Mouse (Mus musculus) kidney, adult 2 months (tissue): Measurements from ENCODE around the gene Gpr173. TPM values are rescaled to one million over a fixed set of nuclear protein-coding genes. Genes with fewer than 3 reads are reported as not detected.

Source experiments
- DNase-seq: peaks from one replicate; pipeline ENCODE4 v3.0.0; 2021
- H3K27ac ChIP-seq: fragments of 200-500 bp; 2 replicates; pipeline ENCODE4 v1.5.1; 2012; ENCODE audit warnings: low read depth, low read length, control low read depth, inconsistent platforms; ENCODE audit not compliant: insufficient read depth
- H3K27me3 ChIP-seq: fragments of 200-500 bp; replicated peaks from 2 replicates; pipeline ENCODE4 v1.6.1; 2012; ENCODE audit warnings: mild to moderate bottlenecking, moderate library complexity, low read length, inconsistent platforms; ENCODE audit not compliant: control insufficient read depth, insufficient read depth
- H3K36me3 ChIP-seq: fragments of 200-500 bp; 2 replicates; pipeline ENCODE4 v1.6.1; 2012; ENCODE audit warnings: mild to moderate bottlenecking, moderate library complexity, low read length, inconsistent platforms; ENCODE audit not compliant: control insufficient read depth, insufficient read depth
- H3K4me1 ChIP-seq: fragments of 200-500 bp; 2 replicates; pipeline ENCODE4 v1.6.1; 2011; ENCODE audit warnings: low read length; ENCODE audit not compliant: control insufficient read depth, insufficient read depth
- H3K4me3 ChIP-seq: fragments of 200-500 bp; 2 replicates; pipeline ENCODE4 v1.5.1; 2011; ENCODE audit warnings: mild to moderate bottlenecking, low read depth, low read length, control low read depth; ENCODE audit not compliant: insufficient read depth
- CTCF ChIP-seq: fragments of 200-500 bp; conservative IDR thresholded peaks from 2 replicates; pipeline ENCODE4 v1.5.1; 2011; ENCODE audit warnings: low read depth, mild to moderate bottlenecking, control low read depth, low read length, moderate library complexity, mixed read lengths; ENCODE audit not compliant: insufficient read depth, insufficient read length
- POLR2A ChIP-seq: fragments of 200-500 bp; IDR thresholded peaks from one replicate; pipeline ENCODE4 v1.6.1; 2011; ENCODE audit warnings: low read depth, low read length, control low read depth
- WGBS: fragments of 180-500 bp; shearing (Covaris S2); methylation state at CpG from one replicate; pipeline ENCODE4 v1.1.7; 2018; 5-methylcytosine and 5-hydroxymethylcytosine counted together
- polyA plus RNA-seq: library from polyadenylated mRNA; depleted of rRNA; stranded (reverse); fragments of >200 nt; gene quantifications from 2 replicates; pipeline ENCODE4 v1.2.3, GENCODE M21; 2012; rRNA removed

Gpr173 gene
- 2.2 TPM in 2 replicates for polyA plus RNA-seq

DNA sequence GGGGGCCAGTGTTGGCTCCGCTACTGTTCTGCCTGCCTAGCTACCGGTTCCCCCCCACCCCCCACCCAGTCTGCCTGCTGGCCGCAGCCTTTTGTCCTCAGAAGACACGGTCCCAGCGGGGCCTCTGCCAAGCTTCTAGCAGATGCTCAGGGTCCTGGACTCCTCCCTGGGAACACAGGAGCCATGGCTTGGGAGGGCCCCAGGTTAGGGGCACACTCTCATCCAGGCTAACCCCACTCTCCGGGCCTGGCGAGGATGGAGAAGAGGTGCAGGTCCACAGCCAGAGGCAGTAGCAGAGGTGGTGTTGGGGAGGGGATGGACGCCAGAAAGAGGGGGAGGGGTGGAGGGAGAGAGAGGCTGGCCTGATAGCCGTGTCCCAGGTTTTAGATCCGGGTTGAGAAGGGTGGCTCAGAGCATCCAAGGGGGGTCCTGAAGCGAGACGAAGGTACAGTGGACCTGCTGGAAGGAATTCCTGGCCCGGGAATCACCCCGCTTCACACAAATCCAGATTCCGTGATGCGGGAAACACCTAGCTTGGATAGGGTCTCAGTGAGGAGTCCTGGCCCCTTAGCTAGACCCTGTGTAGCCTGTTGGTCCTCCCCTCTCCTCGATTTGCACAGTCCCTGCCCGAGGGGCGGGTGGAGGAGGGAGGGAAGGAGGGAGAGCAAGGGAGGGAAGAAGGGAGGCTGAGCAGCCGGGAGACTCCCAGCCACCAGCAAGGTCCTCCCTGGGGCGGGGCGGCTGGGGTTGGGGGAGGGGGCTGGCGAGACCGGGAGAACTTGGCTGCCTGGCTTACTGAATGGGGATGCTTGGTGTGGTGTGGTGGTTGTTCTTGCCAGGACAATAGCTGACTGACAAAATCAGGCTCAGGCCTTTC, at the start of gene Gpr173:
TSS of gene Gpr173 (minus strand) at position 308 of the 877 bp plus-strand sequence.
- Histone ChIP-seq H3K4me1 (no peaks in the 10 kb centered on the region), H3K4me3 (peak within 1 kb of the TSS; percentile 65), H3K36me3 (no peaks in the 10 kb centered on the region), H3K27ac (no peak within 1 kb of the TSS), H3K27me3 (no peaks in the 10 kb centered on the region)
- TF ChIP-seq POLR2A = no peak
- no peak for TF ChIP-seq CTCF
- WGBS = 5% methylated on average over 22 of the region's 24 CpGs
- peak; percentile 21 for DNase-seq

DNA sequence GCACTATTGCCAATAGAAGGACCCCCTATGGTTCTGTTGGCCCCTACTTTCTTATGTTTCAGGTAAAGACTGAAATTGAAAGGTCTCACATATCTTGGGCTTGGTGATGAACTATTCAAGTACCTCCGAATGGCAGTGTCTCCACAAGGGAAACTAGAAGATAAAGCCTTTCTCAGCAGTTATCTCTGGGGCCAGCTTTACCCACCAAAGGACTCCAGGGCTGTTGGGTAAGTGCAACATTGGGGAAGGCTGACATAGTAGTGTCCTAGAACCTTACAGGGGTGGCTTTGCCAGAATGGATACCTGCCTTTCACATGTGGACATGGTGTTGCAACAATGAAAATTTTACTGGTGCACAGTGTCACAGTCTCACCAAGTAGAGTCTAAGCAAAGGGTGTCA, 34.7 kb upstream of the Gpr173 start:
- no peak overlapping the region for H3K27ac ChIP-seq
- H3K36me3 ChIP-seq = no peaks in the 10 kb centered on the region
- no peaks in the 10 kb centered on the region for H3K27me3 ChIP-seq
- no peak for DNase-seq
- TF ChIP-seq POLR2A (no peak), CTCF (no peak)
- no peak overlapping the region for H3K4me3 ChIP-seq
- 96% methylated on average over 1 of the region's 1 CpGs for WGBS
- H3K4me1 ChIP-seq = no peaks in the 10 kb centered on the region

DNA sequence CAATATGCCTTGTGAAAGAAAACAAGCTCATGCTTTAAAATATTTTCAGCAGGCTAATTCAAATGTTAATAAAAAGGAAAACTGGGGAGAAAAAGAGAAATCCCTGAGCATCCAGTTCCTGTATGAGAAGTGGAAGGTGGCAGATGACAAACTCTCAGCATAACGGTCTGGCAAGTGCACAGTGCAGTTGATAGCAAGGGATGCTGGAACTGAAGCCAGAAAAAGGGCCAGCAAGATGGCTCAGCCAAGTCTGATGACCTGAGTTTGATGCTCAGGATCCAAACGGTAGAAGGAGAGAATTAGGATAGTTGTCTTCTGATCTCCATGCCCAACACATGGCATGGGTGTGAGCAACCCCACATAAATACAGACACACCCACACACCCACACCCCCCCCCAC, 31.6 kb upstream of the Gpr173 start:
- TF ChIP-seq POLR2A (no peak), CTCF (no peak)
- WGBS = 64% methylated on average over 2 of the region's 2 CpGs
- Histone ChIP-seq H3K27ac (no peak overlapping the region), H3K27me3 (no peaks in the 10 kb centered on the region), H3K36me3 (no peaks in the 10 kb centered on the region), H3K4me3 (no peak overlapping the region), H3K4me1 (no peaks in the 10 kb centered on the region)
- no peak for DNase-seq

DNA sequence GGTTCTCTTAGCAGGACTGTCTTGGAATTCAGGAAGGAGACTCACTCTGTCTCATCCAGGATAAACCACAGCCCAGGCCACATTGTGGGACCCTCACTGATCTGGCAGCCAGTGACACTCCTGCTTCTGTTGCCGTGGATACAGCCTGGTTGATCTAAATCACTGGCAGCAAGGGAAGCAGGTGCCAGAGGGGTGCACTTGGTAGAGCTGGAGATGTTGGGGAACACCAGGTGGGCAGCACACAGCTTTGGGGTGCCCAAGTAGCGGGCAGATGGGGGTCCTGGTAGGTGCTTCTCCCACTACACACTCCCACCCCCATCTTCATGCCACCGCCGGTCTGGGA, 479 bp downstream of the Gpr173 start:
- H3K4me1 ChIP-seq = no peaks in the 10 kb centered on the region
- H3K27me3 ChIP-seq = no peaks in the 10 kb centered on the region
- no peak overlapping the region for H3K27ac ChIP-seq
- 25% methylated on average over 4 of the region's 4 CpGs for WGBS
- DNase-seq = no peak
- H3K4me3 ChIP-seq = peak overlapping the region; percentile 65
- no peaks in the 10 kb centered on the region for H3K36me3 ChIP-seq
- TF ChIP-seq POLR2A = no peak

DNA sequence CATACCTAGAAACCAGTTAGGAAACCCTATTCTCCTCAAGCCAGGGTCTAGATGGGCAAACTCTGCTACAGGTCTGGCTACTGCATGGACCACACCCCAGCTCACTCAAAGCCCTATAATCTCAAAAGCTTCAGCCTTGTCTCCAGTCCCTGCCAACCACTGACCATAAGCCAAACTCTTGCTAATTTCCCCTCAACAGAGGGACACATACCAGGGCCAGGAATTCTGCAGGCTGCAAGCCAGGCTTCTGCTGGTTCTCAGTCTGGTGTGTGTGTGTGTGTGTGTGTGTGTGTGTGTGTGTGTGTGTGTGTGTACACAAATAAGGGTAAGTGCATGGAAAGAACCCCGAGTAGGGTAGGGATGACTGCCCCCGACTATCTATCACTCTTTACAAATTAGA, 2.1 kb downstream of the Gpr173 start:
- DNase-seq = no peak
- TF ChIP-seq POLR2A (no peak), CTCF (no peak)
- H3K4me1 ChIP-seq = no peaks in the 10 kb centered on the region
- H3K4me3 ChIP-seq = no peak overlapping the region
- H3K36me3 ChIP-seq = no peaks in the 10 kb centered on the region
- no peaks in the 10 kb centered on the region for H3K27me3 ChIP-seq
- 57% methylated on average over 1 of the region's 2 CpGs for WGBS
- no peak overlapping the region for H3K27ac ChIP-seq

DNA sequence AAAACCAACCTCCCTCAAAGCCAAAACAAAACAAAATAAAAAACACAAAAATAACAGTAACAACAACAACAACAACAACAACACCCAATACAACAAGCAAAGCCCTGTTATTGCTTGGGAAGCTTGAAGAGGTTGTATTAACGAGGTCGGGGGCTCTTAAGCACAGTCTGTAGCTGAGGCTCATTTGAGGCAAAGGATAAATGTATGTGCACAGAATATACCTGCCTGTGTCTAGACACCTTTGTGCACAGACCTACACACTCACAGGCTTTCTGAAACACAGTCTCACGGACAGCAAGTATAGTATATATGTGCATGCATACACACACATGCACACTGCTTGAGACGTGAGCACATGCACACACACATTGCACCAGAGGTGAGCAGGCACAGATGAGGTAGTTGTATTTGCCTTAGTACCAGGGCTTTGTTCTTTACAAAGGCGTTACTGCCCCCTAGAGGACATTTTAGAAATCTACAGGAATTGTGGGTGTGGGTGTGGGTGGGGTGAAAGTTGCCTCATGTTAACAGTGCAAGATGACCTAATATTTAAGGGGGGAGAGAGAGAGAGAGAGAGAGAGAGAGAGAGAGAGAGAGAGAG, 15.9 kb downstream of the Gpr173 start:
- Histone ChIP-seq H3K27ac (no peak overlapping the region), H3K4me3 (no peak overlapping the region), H3K27me3 (no peaks in the 10 kb centered on the region), H3K36me3 (no peaks in the 10 kb centered on the region), H3K4me1 (no peaks in the 10 kb centered on the region)
- peak; percentile 48 for DNase-seq
- TF ChIP-seq POLR2A = no peak
- peak; percentile 45 for TF ChIP-seq CTCF
- WGBS = 16% methylated on average over 5 of the region's 5 CpGs

DNA sequence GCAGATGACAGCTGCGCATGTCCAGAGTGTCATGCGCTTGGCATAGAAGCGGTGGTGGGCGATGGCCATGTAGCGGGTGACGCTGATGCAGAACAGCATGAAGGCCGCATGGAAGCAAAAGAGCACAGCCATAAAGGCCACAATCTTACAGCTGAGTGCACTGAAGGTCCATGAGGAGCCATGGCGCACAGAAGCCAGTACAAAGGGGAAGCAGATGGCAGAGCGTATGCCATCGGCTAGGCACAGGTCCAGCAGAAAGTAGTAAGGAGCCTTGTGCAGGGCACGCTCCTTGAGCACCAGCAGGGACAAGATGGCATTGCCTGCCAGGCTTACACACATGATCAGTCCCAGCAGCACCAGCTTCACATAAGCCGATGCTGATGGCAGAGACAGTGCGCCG, 21.5 kb downstream of the Gpr173 start:
- Histone ChIP-seq H3K4me1 (no peaks in the 10 kb centered on the region), H3K4me3 (no peak overlapping the region), H3K27ac (no peak overlapping the region), H3K36me3 (no peaks in the 10 kb centered on the region), H3K27me3 (no peaks in the 10 kb centered on the region)
- 97% methylated on average over 14 of the region's 14 CpGs for WGBS
- no peak for DNase-seq
- TF ChIP-seq POLR2A (no peak), CTCF (no peak)
